Mouse (Mus musculus): ENCODE measurements around the gene Gna12.

- TF ChIP-seq CTCF (IDR thresholded peaks at IDR 0.05; ENCODE audit: insufficient read depth, low read length) (peak; percentile 34; the same call in 1 of the 2 replicates), POLR2A (IDR thresholded peaks at IDR 0.05; ENCODE audit: borderline replicate concordance, extremely low read depth, low read depth, low read length) (no peak)
These were observed 98.0 kb downstream of the Gna12 start for GRCm38 (mm10) chr5:140732195-140732594.
